Mouse (Mus musculus) stomach, embryonic 16.5 days (tissue): ENCODE measurements around the gene 1700001C02Rik. TPM values are rescaled to one million over a fixed set of nuclear protein-coding genes. Genes with fewer than 3 reads are reported as not detected.
A peak's percentile ranks its signal among the peaks of the same experiment; 100 is the strongest.

Experiments
- ATAC-seq: fragments of 200-750 bp; cut with Nextera tagmentation; 2 replicates; pipeline ENCODE4 v1.8.0; 2017; ENCODE audit warnings: moderate number of reproducible peaks, moderate TSS enrichment; ENCODE audit not compliant: insufficient read depth, low FRiP score
- H3K27ac ChIP-seq: fragments of 300-500 bp; sonication (generic); 2 replicates; pipeline ENCODE4 v1.5.1; 2014; ENCODE audit warnings: low read length
- H3K27me3 ChIP-seq: fragments of 300-500 bp; sonication (generic); 2 replicates; pipeline ENCODE4 v1.6.1; 2014; ENCODE audit warnings: low read length, control low read depth, mixed read lengths; ENCODE audit not compliant: control insufficient read depth, insufficient read depth
- H3K36me3 ChIP-seq: fragments of 300-500 bp; sonication (generic); 2 replicates; pipeline ENCODE4 v1.6.1; 2014; ENCODE audit warnings: low read length; ENCODE audit not compliant: control insufficient read depth, insufficient read depth
- H3K4me1 ChIP-seq: fragments of 300-500 bp; sonication (generic); 2 replicates; pipeline ENCODE4 v1.6.1; 2014; ENCODE audit warnings: low read length, control low read depth, mixed read lengths; ENCODE audit not compliant: control insufficient read depth, insufficient read depth
- H3K4me2 ChIP-seq: fragments of 300-500 bp; sonication (generic); 2 replicates; pipeline ENCODE4 v1.6.1; 2014; ENCODE audit warnings: low read depth, low read length, mixed read lengths
- H3K4me3 ChIP-seq: fragments of 300-500 bp; sonication (generic); replicated peaks from 2 replicates; pipeline ENCODE4 v1.5.1; 2014; ENCODE audit warnings: mild to moderate bottlenecking, low read length
- H3K9ac ChIP-seq: fragments of 300-500 bp; sonication (generic); 2 replicates; pipeline ENCODE4 v1.6.1; 2014; ENCODE audit warnings: low read length
- H3K9me3 ChIP-seq: fragments of 300-500 bp; sonication (generic); replicated peaks from 2 replicates; pipeline ENCODE4 v1.6.1; 2016; ENCODE audit warnings: low read length, control low read depth; ENCODE audit not compliant: control insufficient read depth
- WGBS: fragments of 180-500 bp; shearing (Covaris S2); extraction: QIAGEN DNeasy Blood & Tissue Kit; methylation state at CpG from one replicate; pipeline ENCODE4 v1.1.7; 2014; 5-methylcytosine and 5-hydroxymethylcytosine counted together
- polyA plus RNA-seq: library from polyadenylated mRNA; unstranded; fragments of >200 nt; fragmentation: Nextera tagmentation; extraction: Ambion mirVana; gene quantifications from 2 replicates; pipeline ENCODE4 v1.2.1, GENCODE M21; 2015

The 1700001C02Rik gene
- polyA plus RNA-seq, 1 experiment from 2014 or later, result not detected

DNA sequence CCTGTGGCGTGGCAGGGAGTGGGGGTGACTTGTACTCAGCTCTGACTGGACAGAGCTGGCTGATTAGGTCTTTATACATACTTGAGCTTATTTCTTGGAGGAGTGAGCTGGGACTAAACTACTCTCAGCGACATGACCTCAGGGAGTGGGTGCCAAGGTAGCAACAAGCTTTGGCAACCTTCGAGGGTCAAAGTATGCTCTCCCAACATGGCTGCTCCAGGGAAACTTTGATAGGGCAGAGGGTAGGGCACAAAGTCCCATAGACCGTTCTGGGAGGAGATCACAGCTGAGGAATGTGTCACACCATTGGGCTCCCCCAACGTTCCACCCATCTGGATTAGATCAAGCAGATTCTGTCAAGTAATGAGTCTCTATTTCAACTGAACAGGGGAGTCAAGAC is 18.7 kb downstream of the 1700001C02Rik start:
- ATAC-seq, result no peak

DNA sequence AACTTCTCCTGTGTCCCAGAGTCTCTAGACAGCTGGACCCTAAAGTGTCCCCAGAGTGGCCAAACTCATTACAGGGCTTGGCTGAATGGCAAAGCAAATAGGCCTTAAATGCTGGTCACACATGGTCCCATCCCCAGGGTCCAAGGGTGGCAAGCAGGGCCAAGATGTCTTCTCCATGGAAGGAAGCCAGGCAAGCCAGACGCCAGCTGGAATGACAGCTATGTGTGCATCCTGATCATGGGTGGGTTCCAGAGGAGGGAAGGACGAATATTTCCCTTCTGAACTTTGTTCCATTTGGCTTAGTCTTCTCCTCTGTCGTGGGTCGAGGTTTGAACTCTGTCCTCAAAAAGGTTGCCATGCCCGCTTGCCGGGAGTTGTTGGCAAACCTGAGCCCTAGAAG is 19.3 kb downstream of the 1700001C02Rik start:
- Histone ChIP-seq H3K4me1 (peaks cover 8% of the 10 kb centered on the region; the same call in 1 of the 2 replicates), H3K9me3 (no peaks in the 10 kb centered on the region), H3K9ac (no peak overlapping the region), H3K4me2 (no peak overlapping the region), H3K27me3 (no peaks in the 10 kb centered on the region), H3K27ac (peak overlapping the region; percentile 44; the same call in 1 of the 2 replicates), H3K36me3 (no peaks in the 10 kb centered on the region), H3K4me3 (no peak overlapping the region)
- no peak for ATAC-seq
- 49% methylated on average over 6 of the region's 6 CpGs for WGBS

More for the DNA sequence above, 18.7 kb downstream of the 1700001C02Rik start:
- Histone ChIP-seq H3K27ac (peak overlapping the region; percentile 44; the same call in 1 of the 2 replicates), H3K36me3 (no peaks in the 10 kb centered on the region), H3K9me3 (no peaks in the 10 kb centered on the region), H3K4me1 (peaks cover 8% of the 10 kb centered on the region; the same call in 1 of the 2 replicates), H3K9ac (no peak overlapping the region), H3K4me2 (no peak overlapping the region), H3K4me3 (no peak overlapping the region), H3K27me3 (no peaks in the 10 kb centered on the region)
- 75% methylated on average over 5 of the region's 5 CpGs for WGBS

DNA sequence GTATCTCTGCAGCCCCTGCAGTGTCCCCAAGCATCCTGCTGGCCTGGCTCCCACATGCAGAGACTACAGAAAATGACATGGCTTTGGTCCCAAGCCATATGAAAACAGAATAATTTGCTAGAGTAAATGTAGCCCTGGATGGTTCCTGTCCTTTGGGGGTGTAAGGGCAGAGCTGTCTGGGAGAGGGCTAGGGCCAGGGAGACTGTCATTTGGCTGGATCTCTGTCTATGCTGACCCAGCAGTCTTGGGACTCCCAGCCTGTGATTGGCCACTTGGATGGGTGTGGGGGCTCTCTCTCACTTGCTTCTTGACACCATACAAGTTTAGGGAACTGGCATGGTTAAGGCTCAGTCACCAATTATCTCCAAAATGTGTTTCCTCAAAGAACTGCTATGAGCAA is 24.4 kb downstream of the 1700001C02Rik start:
- no peak for ATAC-seq
- H3K9ac ChIP-seq, result no peak overlapping the region
- no peaks in the 10 kb centered on the region for H3K36me3 ChIP-seq
- no peaks in the 10 kb centered on the region for H3K9me3 ChIP-seq
- no peak overlapping the region for H3K4me3 ChIP-seq
- H3K4me1 ChIP-seq, result peaks cover 8% of the 10 kb centered on the region
- no peak overlapping the region for H3K4me2 ChIP-seq
- H3K27ac ChIP-seq, result peak overlapping the region; percentile 73
- H3K27me3 ChIP-seq, result no peaks in the 10 kb centered on the region

DNA sequence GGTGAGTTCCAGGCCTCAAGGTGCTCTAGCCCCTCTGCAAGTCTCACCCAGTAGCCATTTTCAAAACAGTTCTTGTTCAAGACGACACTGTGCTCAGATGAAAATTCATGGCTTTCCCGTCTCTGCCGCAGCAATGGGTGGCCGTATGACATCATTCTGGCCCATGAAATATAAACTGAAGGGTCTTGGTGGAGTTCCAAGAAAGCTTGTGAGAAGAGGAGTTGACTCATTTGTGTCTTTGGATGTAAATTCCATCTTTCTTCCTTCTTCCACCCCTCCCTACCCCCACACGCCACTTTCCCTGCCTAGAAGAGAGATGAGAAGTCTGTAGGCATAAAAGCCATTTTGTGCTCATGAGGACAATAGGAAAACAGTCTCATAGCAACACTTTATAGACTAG is 25.0 kb downstream of the 1700001C02Rik start:
- WGBS, result 47% methylated on average over 5 of the region's 5 CpGs

DNA sequence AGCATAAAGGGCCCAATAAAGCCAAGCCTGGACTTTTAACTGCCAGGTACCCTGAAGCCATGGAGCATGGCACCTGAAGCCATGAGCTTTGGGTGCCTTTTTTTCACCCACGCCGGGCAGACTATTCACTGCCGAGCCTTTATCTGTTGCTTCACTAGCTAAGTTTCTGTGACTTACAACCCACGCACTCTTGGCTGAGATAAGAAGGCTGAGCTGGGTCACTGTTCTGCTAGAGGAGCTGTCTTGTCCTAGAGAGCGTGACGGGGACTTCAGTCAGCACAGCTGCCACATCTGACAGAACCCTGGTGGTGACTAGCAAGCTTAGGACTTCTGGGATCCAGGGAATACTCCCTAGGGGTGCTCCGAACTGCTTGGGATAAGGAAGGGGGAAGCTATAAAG is 27.9 kb downstream of the 1700001C02Rik start:
- ATAC-seq, result no peak
- H3K9me3 ChIP-seq, result no peaks in the 10 kb centered on the region
- no peaks in the 10 kb centered on the region for H3K27me3 ChIP-seq
- H3K27ac ChIP-seq, result no peak overlapping the region
- H3K9ac ChIP-seq, result no peak overlapping the region
- H3K36me3 ChIP-seq, result no peaks in the 10 kb centered on the region
- no peak overlapping the region for H3K4me2 ChIP-seq
- peaks cover 9% of the 10 kb centered on the region; the same call in 1 of the 2 replicates for H3K4me1 ChIP-seq
- 63% methylated on average over 7 of the region's 7 CpGs for WGBS
- H3K4me3 ChIP-seq, result no peak overlapping the region

More for the DNA sequence above, 25.0 kb downstream of the 1700001C02Rik start:
- H3K4me3 ChIP-seq, result no peak overlapping the region
- H3K27me3 ChIP-seq, result no peaks in the 10 kb centered on the region
- ATAC-seq, result peak; percentile 44; the same call in 1 of the 2 replicates
- H3K4me2 ChIP-seq, result no peak overlapping the region
- H3K36me3 ChIP-seq, result no peaks in the 10 kb centered on the region
- H3K9ac ChIP-seq, result no peak overlapping the region
- peaks cover 6% of the 10 kb centered on the region; the same call in 1 of the 2 replicates for H3K4me1 ChIP-seq
- H3K9me3 ChIP-seq, result no peaks in the 10 kb centered on the region
- peak overlapping the region; percentile 73 for H3K27ac ChIP-seq

DNA sequence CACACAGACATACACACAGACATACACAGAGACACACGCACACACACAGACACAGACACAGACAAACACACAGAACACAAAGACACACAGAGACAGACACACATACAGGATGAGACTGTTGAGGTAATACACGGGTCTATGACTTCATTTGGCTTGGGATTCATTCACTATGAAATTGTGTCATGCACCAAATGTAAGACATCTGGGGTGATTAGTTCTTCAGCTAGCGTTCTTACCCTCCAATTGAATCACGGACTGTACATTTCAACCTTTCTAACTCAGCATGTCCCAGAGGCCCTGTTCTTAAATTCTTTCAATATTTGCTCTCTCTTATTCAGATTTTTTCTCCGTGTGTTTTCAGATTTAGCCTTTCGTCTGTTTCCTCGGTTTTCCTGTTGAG is 28.8 kb downstream of the 1700001C02Rik start:
- Histone ChIP-seq H3K36me3 (no peaks in the 10 kb centered on the region), H3K9ac (no peak overlapping the region), H3K27me3 (no peaks in the 10 kb centered on the region), H3K4me1 (peaks cover 9% of the 10 kb centered on the region; the same call in 1 of the 2 replicates), H3K27ac (peak overlapping the region; percentile 56), H3K9me3 (no peaks in the 10 kb centered on the region), H3K4me2 (no peak overlapping the region), H3K4me3 (no peak overlapping the region)
- ATAC-seq, result no peak
- 55% methylated on average over 7 of the region's 7 CpGs for WGBS

DNA sequence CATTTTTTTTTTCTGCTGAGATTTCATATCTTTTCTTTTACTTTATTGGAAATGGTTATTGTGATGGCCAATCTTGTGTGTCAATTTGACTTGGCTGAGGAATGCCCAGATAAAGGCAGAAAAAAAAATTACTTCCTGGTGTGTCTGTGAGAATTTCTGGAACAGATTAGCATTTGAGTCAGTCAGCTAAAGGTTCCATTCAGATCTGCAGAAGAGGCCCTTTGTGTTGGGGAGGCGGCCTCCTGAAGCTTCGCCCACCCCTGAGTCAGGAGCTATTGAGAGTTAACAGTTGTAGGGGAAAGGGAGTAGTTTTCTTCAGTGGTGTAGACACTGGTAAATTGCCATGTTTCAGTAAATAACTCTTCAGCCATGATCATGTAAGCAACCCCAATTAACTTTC is 29.4 kb downstream of the 1700001C02Rik start:
- H3K4me1 ChIP-seq, result peaks cover 8% of the 10 kb centered on the region; the same call in 1 of the 2 replicates
- peak; percentile 41; the same call in 1 of the 2 replicates for ATAC-seq
- H3K27me3 ChIP-seq, result no peaks in the 10 kb centered on the region
- H3K36me3 ChIP-seq, result no peaks in the 10 kb centered on the region
- no peak overlapping the region for H3K9ac ChIP-seq
- no peak overlapping the region for H3K4me3 ChIP-seq
- 54% methylated on average over 2 of the region's 2 CpGs for WGBS
- peak overlapping the region; percentile 56; the same call in 1 of the 2 replicates for H3K27ac ChIP-seq
- no peaks in the 10 kb centered on the region for H3K9me3 ChIP-seq
- H3K4me2 ChIP-seq, result no peak overlapping the region

DNA sequence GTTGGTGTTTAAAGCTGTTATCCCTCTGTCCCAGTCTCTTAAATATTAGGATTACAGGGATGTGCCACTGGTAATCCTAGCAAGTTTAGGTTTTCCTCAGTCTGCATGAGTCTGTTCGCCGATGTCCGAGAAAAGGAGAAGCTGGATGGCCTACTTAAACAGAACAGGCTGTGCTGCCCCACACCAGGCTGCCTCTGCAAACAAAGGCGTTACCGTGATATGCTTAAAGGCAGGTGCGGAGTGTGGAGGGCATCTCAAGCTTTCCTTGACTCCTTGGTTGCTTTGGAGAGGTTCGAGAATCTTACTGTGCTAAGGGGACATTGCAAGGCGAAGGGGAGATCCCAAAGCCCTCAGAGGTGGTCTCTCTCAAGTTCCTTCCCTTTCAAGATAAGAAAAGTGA is 31.0 kb downstream of the 1700001C02Rik start:
- no peak for ATAC-seq
- Histone ChIP-seq H3K36me3 (no peaks in the 10 kb centered on the region), H3K4me1 (peaks cover 3% of the 10 kb centered on the region; the same call in 1 of the 2 replicates), H3K4me2 (no peak overlapping the region), H3K27ac (no peak overlapping the region), H3K9me3 (no peaks in the 10 kb centered on the region), H3K9ac (no peak overlapping the region), H3K4me3 (no peak overlapping the region), H3K27me3 (no peaks in the 10 kb centered on the region)
- 71% methylated on average over 8 of the region's 8 CpGs for WGBS

DNA sequence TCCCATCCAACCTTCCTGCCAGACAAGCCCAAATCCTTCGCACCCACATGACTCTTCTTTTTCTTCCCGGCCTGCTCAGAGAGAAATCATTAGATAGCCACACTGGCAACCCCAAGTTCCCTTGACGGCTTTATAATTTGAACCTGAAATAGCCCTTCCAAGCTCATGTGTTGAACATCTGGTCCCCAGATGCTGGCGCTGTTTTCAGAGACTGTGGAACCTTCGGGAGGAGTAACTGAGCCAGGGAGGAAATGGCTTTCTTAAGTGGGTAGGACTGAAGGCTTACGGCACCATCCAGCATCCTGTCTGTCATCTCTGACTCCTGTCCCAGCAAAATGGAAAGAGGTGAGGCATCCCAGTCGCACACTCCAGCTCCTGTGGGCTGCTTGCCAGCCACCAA is 31.5 kb downstream of the 1700001C02Rik start:
- H3K36me3 ChIP-seq, result no peaks in the 10 kb centered on the region
- H3K27me3 ChIP-seq, result no peaks in the 10 kb centered on the region
- no peak overlapping the region for H3K4me3 ChIP-seq
- no peak overlapping the region for H3K4me2 ChIP-seq
- WGBS, result 61% methylated on average over 7 of the region's 7 CpGs
- peaks cover 3% of the 10 kb centered on the region; the same call in 1 of the 2 replicates for H3K4me1 ChIP-seq
- H3K27ac ChIP-seq, result no peak overlapping the region
- ATAC-seq, result no peak
- no peak overlapping the region for H3K9ac ChIP-seq
- H3K9me3 ChIP-seq, result no peaks in the 10 kb centered on the region
